In genomic region chr2:90964811-90965465, GRCm38 (mm10) we compare ENCODE assay signal across 8 mouse cellular contexts. TPM values are rescaled to one million over a fixed set of nuclear protein-coding genes. Genes with fewer than 3 reads are reported as not detected.
DNase-seq lines count a peak whose midpoint lies in the region; ATAC-seq lines count a peak whose summit lies in the region.

No protein-coding gene starts in this region.

- no peak overlapping the region for H3K4me3 ChIP-seq in hindbrain, embryonic 14.5 days (replicated peaks; ENCODE audit: low read length)
- no peak overlapping the region for H3K4me3 ChIP-seq in hindbrain, embryonic 12.5 days
- H3K4me3 ChIP-seq in intestine, embryonic 15.5 days (replicated peaks): no peak overlapping the region
- H3K4me3 ChIP-seq in liver, embryonic 16.5 days (ENCODE audit: low read depth, low read length): no peak overlapping the region

- DNase-seq in hindbrain, embryonic 14.5 days (ENCODE audit: low spot score): no peak
- peak; percentile 38 for DNase-seq in c-Kit-positive CD71-positive TER-119-negative erythroid progenitor cells, embryonic 14.5 days (ENCODE audit: low read depth)
- DNase-seq in frontal cortex, adult 2 months (ENCODE audit: extremely low spot score in 1 of 2, low spot score in 1 of 2): peak; percentile 83 to 84
- DNase-seq in skeletal muscle tissue, adult 2 months (ENCODE audit: low read depth, low spot score): peak; percentile 38
- no peak for DNase-seq in thymus, postnatal 10 days (ENCODE audit: low spot score in 2 of 2)

- WGBS in hindbrain, embryonic 14.5 days: 81% methylated on average over 7 of the region's 7 CpGs
- 82% methylated on average over 7 of the region's 7 CpGs for WGBS in hindbrain, embryonic 12.5 days
- WGBS in intestine, embryonic 15.5 days: 64% methylated on average over 7 of the region's 7 CpGs
- WGBS in liver, embryonic 16.5 days (ENCODE audit: insufficient replicate concordance): 33% methylated on average over 7 of the region's 7 CpGs

- no peaks in the 10 kb centered on the region for H3K27me3 ChIP-seq in hindbrain, embryonic 14.5 days (ENCODE audit: control insufficient read depth, insufficient read depth, low read length)
- H3K27me3 ChIP-seq in hindbrain, embryonic 12.5 days: no peaks in the 10 kb centered on the region
- no peaks in the 10 kb centered on the region for H3K27me3 ChIP-seq in intestine, embryonic 15.5 days (replicated peaks)
- H3K27me3 ChIP-seq in liver, embryonic 16.5 days (ENCODE audit: control insufficient read depth, insufficient read depth, low read depth, low read length): no peaks in the 10 kb centered on the region

- H3K36me3 ChIP-seq in hindbrain, embryonic 14.5 days (replicated peaks; ENCODE audit: control insufficient read depth, insufficient read depth): no peaks in the 10 kb centered on the region
- H3K36me3 ChIP-seq in hindbrain, embryonic 12.5 days: no peaks in the 10 kb centered on the region
- no peaks in the 10 kb centered on the region for H3K36me3 ChIP-seq in intestine, embryonic 15.5 days
- H3K36me3 ChIP-seq in liver, embryonic 16.5 days (ENCODE audit: control insufficient read depth, insufficient read depth): no peaks in the 10 kb centered on the region

- peak overlapping the region; percentile 4; the same call in 1 of the 2 replicates for H3K27ac ChIP-seq in hindbrain, embryonic 14.5 days
- H3K27ac ChIP-seq in hindbrain, embryonic 12.5 days: no peak overlapping the region
- peak overlapping the region; percentile 45 for H3K27ac ChIP-seq in intestine, embryonic 15.5 days
- no peak overlapping the region for H3K27ac ChIP-seq in liver, embryonic 16.5 days (ENCODE audit: low read length)

- ATAC-seq in hindbrain, embryonic 14.5 days (ENCODE audit: low FRiP score): no peak
- ATAC-seq in hindbrain, embryonic 12.5 days (ENCODE audit: low FRiP score): no peak
- peak; percentile 78 for ATAC-seq in intestine, embryonic 15.5 days
- ATAC-seq in liver, embryonic 16.5 days (ENCODE audit: low read depth): peak; percentile 82

- no peak overlapping the region for H3K4me2 ChIP-seq in hindbrain, embryonic 14.5 days (replicated peaks)
- H3K4me2 ChIP-seq in hindbrain, embryonic 12.5 days (replicated peaks): no peak overlapping the region
- no peak overlapping the region for H3K4me2 ChIP-seq in intestine, embryonic 15.5 days (replicated peaks)
- H3K4me2 ChIP-seq in liver, embryonic 16.5 days (ENCODE audit: low read depth, low read length): no peak overlapping the region

- H3K4me1 ChIP-seq in hindbrain, embryonic 14.5 days (replicated peaks; ENCODE audit: control insufficient read depth, insufficient read depth, low read length): 0 out of 2 replicates have a peak, but pooled peaks cover 4% of the 10 kb centered on the region
- H3K4me1 ChIP-seq in hindbrain, embryonic 12.5 days: peaks cover 4% of the 10 kb centered on the region
- H3K4me1 ChIP-seq in intestine, embryonic 15.5 days (replicated peaks): peaks cover 5% of the 10 kb centered on the region; the same call in 1 of the 2 replicates
- peaks cover 10% of the 10 kb centered on the region for H3K4me1 ChIP-seq in liver, embryonic 16.5 days (ENCODE audit: control insufficient read depth, low read depth, low read length)

- H3K9ac ChIP-seq in hindbrain, embryonic 14.5 days: no peak overlapping the region
- H3K9ac ChIP-seq in hindbrain, embryonic 12.5 days: no peak overlapping the region
- no peak overlapping the region for H3K9ac ChIP-seq in intestine, embryonic 15.5 days
- no peak overlapping the region for H3K9ac ChIP-seq in liver, embryonic 16.5 days (ENCODE audit: low read depth, low read length)

- no peaks in the 10 kb centered on the region for H3K9me3 ChIP-seq in hindbrain, embryonic 14.5 days (ENCODE audit: control insufficient read depth, low read length)
- no peaks in the 10 kb centered on the region for H3K9me3 ChIP-seq in hindbrain, embryonic 12.5 days (replicated peaks)
- no peaks in the 10 kb centered on the region for H3K9me3 ChIP-seq in intestine, embryonic 15.5 days
- no peaks in the 10 kb centered on the region for H3K9me3 ChIP-seq in liver, embryonic 16.5 days (replicated peaks; ENCODE audit: control insufficient read depth, low read length)

RNA-seq across cellular contexts. Expression of gene Celf1, which starts 24.8 kb away (rescaled TPM):
- polyA plus RNA-seq in hindbrain, embryonic 14.5 days (2014; fragmentation: Nextera tagmentation; extraction: Ambion mirVana): 75.2 and 78.5 TPM in 2 replicates
- polyA plus RNA-seq in hindbrain, embryonic 12.5 days (2016; fragmentation: Nextera tagmentation; extraction: Ambion mirVana): 146 and 151 TPM in 2 replicates
- polyA plus RNA-seq in frontal cortex, adult 2 months (2012; rRNA removed): 107 and 127 TPM in 2 replicates
- polyA plus RNA-seq in intestine, embryonic 15.5 days (2015; fragmentation: Nextera tagmentation; extraction: Ambion mirVana): 81.3 and 82.3 TPM in 2 replicates
- polyA plus RNA-seq in liver, embryonic 16.5 days (2015; fragmentation: Nextera tagmentation; extraction: Ambion mirVana): 46.8 and 47.9 TPM in 2 replicates

Comparison
In these comparisons a context has a peak if more than half of its experiments do, and no peak if none do; other contexts are left out.
1. H3K27ac ChIP-seq: peak in hindbrain, embryonic 14.5 days (single experiment) and intestine, embryonic 15.5 days (single experiment); none in hindbrain, embryonic 12.5 days (single experiment) and liver, embryonic 16.5 days (single experiment).
2. ATAC-seq: peak in intestine, embryonic 15.5 days (single experiment) and liver, embryonic 16.5 days (single experiment); none in hindbrain, embryonic 14.5 days (single experiment) and hindbrain, embryonic 12.5 days (single experiment).
3. DNase-seq: peak in c-Kit-positive CD71-positive TER-119-negative erythroid progenitor cells, embryonic 14.5 days (single experiment), frontal cortex, adult 2 months (2 of 2) and skeletal muscle tissue, adult 2 months (single experiment); none in hindbrain, embryonic 14.5 days (single experiment) and thymus, postnatal 10 days (0 of 2).